Mouse (Mus musculus) kidney, embryonic 15.5 days (tissue): Measurements from ENCODE around the gene Tipin. TPM values are rescaled to one million over a fixed set of nuclear protein-coding genes. Genes with fewer than 3 reads are reported as not detected.

Experiments used
- ATAC-seq: fragments of 200-750 bp; cut with Nextera tagmentation; replicated peaks from 2 replicates; pipeline ENCODE4 v1.8.0; 2017; ENCODE audit warnings: moderate TSS enrichment; ENCODE audit not compliant: low FRiP score
- H3K27ac ChIP-seq: fragments of 300-500 bp; sonication (generic); 2 replicates; pipeline ENCODE4 v1.5.1; 2015; ENCODE audit warnings: mild to moderate bottlenecking, inconsistent platforms
- H3K27me3 ChIP-seq: fragments of 300-500 bp; sonication (generic); 2 replicates; pipeline ENCODE4 v1.6.1; 2015; ENCODE audit warnings: inconsistent platforms
- H3K36me3 ChIP-seq: fragments of 300-500 bp; sonication (generic); 2 replicates; pipeline ENCODE4 v1.6.1; 2015; ENCODE audit warnings: inconsistent platforms
- H3K4me1 ChIP-seq: fragments of 300-500 bp; sonication (generic); 2 replicates; pipeline ENCODE4 v1.6.1; 2015; ENCODE audit warnings: inconsistent platforms
- H3K4me2 ChIP-seq: fragments of 300-500 bp; sonication (generic); 2 replicates; pipeline ENCODE4 v1.6.1; 2015; ENCODE audit warnings: moderate library complexity, mild to moderate bottlenecking, inconsistent platforms
- H3K4me3 ChIP-seq: fragments of 300-500 bp; sonication (generic); replicated peaks from 2 replicates; pipeline ENCODE4 v1.5.1; 2015; ENCODE audit warnings: mild to moderate bottlenecking, inconsistent platforms
- H3K9ac ChIP-seq: fragments of 300-500 bp; sonication (generic); 2 replicates; pipeline ENCODE4 v1.6.1; 2015; ENCODE audit warnings: mild to moderate bottlenecking, inconsistent platforms
- H3K9me3 ChIP-seq: fragments of 300-500 bp; sonication (generic); replicated peaks from 2 replicates; pipeline ENCODE4 v1.6.1; 2016; ENCODE audit warnings: inconsistent platforms
- WGBS: fragments of 180-500 bp; shearing (Covaris S2); methylation state at CpG from one replicate; pipeline ENCODE4 v1.1.7; 2015; ENCODE audit warnings: mixed read lengths; 5-methylcytosine and 5-hydroxymethylcytosine counted together
- polyA plus RNA-seq: library from polyadenylated mRNA; unstranded; fragments of >200 nt; fragmentation: Nextera tagmentation; extraction: Ambion mirVana; gene quantifications from 2 replicates; pipeline ENCODE4 v1.2.1, GENCODE M21; 2015

Gene Tipin
- polyA plus RNA-seq, result 245 and 252 TPM in 2 replicates

GRCm38 (mm10) chr9:64281105-64281780 lies at the start of gene Tipin:
TSS of gene Tipin (plus strand) at chr9:64281581.
- Histone ChIP-seq H3K27me3 (no peaks in the 10 kb centered on the region), H3K4me2 (peak within 1 kb of the TSS; percentile 68), H3K4me1 (peaks cover 11% of the 10 kb centered on the region), H3K27ac (peak within 1 kb of the TSS; percentile 94), H3K4me3 (peak within 1 kb of the TSS; percentile 82), H3K9ac (peak within 1 kb of the TSS; percentile 96), H3K36me3 (peaks cover 6% of the 10 kb centered on the region; the same call in 1 of the 2 replicates), H3K9me3 (no peaks in the 10 kb centered on the region)
- WGBS, result 2% methylated on average over 46 of the region's 46 CpGs
- ATAC-seq, result peak; percentile 95

- no peak overlapping the region for H3K9ac ChIP-seq
- no peaks in the 10 kb centered on the region for H3K27me3 ChIP-seq
- H3K4me2 ChIP-seq, result no peak overlapping the region
- H3K4me1 ChIP-seq, result peaks cover 59% of the 10 kb centered on the region
- 81% methylated on average over 3 of the region's 3 CpGs for WGBS
- peak overlapping the region; percentile 71 for H3K27ac ChIP-seq
- no peak overlapping the region for H3K4me3 ChIP-seq
- ATAC-seq, result no peak
- no peaks in the 10 kb centered on the region for H3K9me3 ChIP-seq
- H3K36me3 ChIP-seq, result 0 out of 2 replicates have a peak, but pooled peaks cover 7% of the 10 kb centered on the region
Measured at GRCm38 (mm10) chr9:64231674-64232073, 49.7 kb upstream of the Tipin start.

GRCm38 (mm10) chr9:64232257-64232957 lies 49.0 kb upstream of the Tipin start:
- H3K27me3 ChIP-seq, result no peaks in the 10 kb centered on the region
- 33% methylated on average over 9 of the region's 9 CpGs for WGBS
- 0 out of 2 replicates have a peak, but pooled peaks cover 7% of the 10 kb centered on the region for H3K36me3 ChIP-seq
- peak overlapping the region; percentile 14 for H3K4me2 ChIP-seq
- ATAC-seq, result no peak
- H3K9ac ChIP-seq, result no peak overlapping the region
- H3K4me3 ChIP-seq, result no peak overlapping the region
- peak overlapping the region; percentile 71 for H3K27ac ChIP-seq
- peaks cover 59% of the 10 kb centered on the region for H3K4me1 ChIP-seq
- H3K9me3 ChIP-seq, result no peaks in the 10 kb centered on the region

- Histone ChIP-seq H3K27me3 (no peaks in the 10 kb centered on the region), H3K27ac (peak overlapping the region; percentile 81), H3K9ac (no peak overlapping the region), H3K9me3 (no peaks in the 10 kb centered on the region), H3K4me3 (no peak overlapping the region), H3K36me3 (0 out of 2 replicates have a peak, but pooled peaks cover 7% of the 10 kb centered on the region), H3K4me2 (0 out of 2 replicates have a peak overlapping the region, but pooled peaks have one; percentile 0), H3K4me1 (peaks cover 55% of the 10 kb centered on the region)
- ATAC-seq, result 0 out of 2 replicates have a peak, but pooled peaks have one; percentile 46
- WGBS, result 36% methylated on average over 5 of the region's 5 CpGs
Measured at GRCm38 (mm10) chr9:64233656-64234055, 47.7 kb upstream of the Tipin start.

GRCm38 (mm10) chr9:64234768-64235435 lies 46.5 kb upstream of the Tipin start, which contains the start of gene Uchl4:
TSS of gene Uchl4 (plus strand) at chr9:64235201.
- Histone ChIP-seq H3K9ac (no peak within 1 kb of the TSS), H3K36me3 (0 out of 2 replicates have a peak, but pooled peaks cover 7% of the 10 kb centered on the region), H3K27ac (peak within 1 kb of the TSS; percentile 81), H3K4me3 (no peak within 1 kb of the TSS), H3K9me3 (no peaks in the 10 kb centered on the region), H3K4me1 (peaks cover 57% of the 10 kb centered on the region), H3K27me3 (no peaks in the 10 kb centered on the region), H3K4me2 (0 out of 2 replicates have a peak within 1 kb of the TSS, but pooled peaks have one; percentile 0)
- 46% methylated on average over 8 of the region's 8 CpGs for WGBS
- ATAC-seq, result no peak

- 98% methylated on average over 7 of the region's 7 CpGs for WGBS
- Histone ChIP-seq H3K36me3 (0 out of 2 replicates have a peak, but pooled peaks cover 7% of the 10 kb centered on the region), H3K27ac (no peak overlapping the region), H3K9ac (no peak overlapping the region), H3K4me3 (no peak overlapping the region), H3K9me3 (no peaks in the 10 kb centered on the region), H3K4me2 (no peak overlapping the region), H3K4me1 (peaks cover 57% of the 10 kb centered on the region), H3K27me3 (no peaks in the 10 kb centered on the region)
- no peak for ATAC-seq
Measured at GRCm38 (mm10) chr9:64236056-64236455, 45.3 kb upstream of the Tipin start.

- 46% methylated on average over 2 of the region's 2 CpGs for WGBS
- no peaks in the 10 kb centered on the region for H3K27me3 ChIP-seq
- no peaks in the 10 kb centered on the region for H3K9me3 ChIP-seq
- peaks cover 28% of the 10 kb centered on the region for H3K4me1 ChIP-seq
- H3K27ac ChIP-seq, result no peak overlapping the region
- no peak overlapping the region for H3K9ac ChIP-seq
- 0 out of 2 replicates have a peak, but pooled peaks cover 3% of the 10 kb centered on the region for H3K36me3 ChIP-seq
- no peak overlapping the region for H3K4me2 ChIP-seq
- H3K4me3 ChIP-seq, result no peak overlapping the region
- ATAC-seq, result no peak
Measured at GRCm38 (mm10) chr9:64240116-64240515, 41.3 kb upstream of the Tipin start.

GRCm38 (mm10) chr9:64240681-64241080 lies 40.7 kb upstream of the Tipin start:
- Histone ChIP-seq H3K36me3 (peaks cover 4% of the 10 kb centered on the region), H3K9ac (no peak overlapping the region), H3K4me2 (0 out of 2 replicates have a peak overlapping the region, but pooled peaks have one; percentile 0), H3K4me1 (peaks cover 25% of the 10 kb centered on the region), H3K27me3 (no peaks in the 10 kb centered on the region), H3K4me3 (no peak overlapping the region), H3K9me3 (no peaks in the 10 kb centered on the region), H3K27ac (0 out of 2 replicates have a peak overlapping the region, but pooled peaks have one; percentile 32)
- 20% methylated on average over 8 of the region's 8 CpGs for WGBS
- no peak for ATAC-seq

GRCm38 (mm10) chr9:64242381-64242831 lies 39.0 kb upstream of the Tipin start:
- ATAC-seq, result no peak
- Histone ChIP-seq H3K9ac (no peak overlapping the region), H3K4me1 (peaks cover 25% of the 10 kb centered on the region), H3K27ac (0 out of 2 replicates have a peak overlapping the region, but pooled peaks have one; percentile 4), H3K4me2 (no peak overlapping the region), H3K4me3 (no peak overlapping the region), H3K36me3 (peaks cover 5% of the 10 kb centered on the region), H3K9me3 (no peaks in the 10 kb centered on the region), H3K27me3 (no peaks in the 10 kb centered on the region)
- WGBS, result 63% methylated on average over 6 of the region's 6 CpGs

GRCm38 (mm10) chr9:64249371-64249770 lies 32.0 kb upstream of the Tipin start:
- Histone ChIP-seq H3K4me2 (no peak overlapping the region), H3K27me3 (no peaks in the 10 kb centered on the region), H3K27ac (no peak overlapping the region), H3K9me3 (no peaks in the 10 kb centered on the region), H3K4me1 (peaks cover 22% of the 10 kb centered on the region), H3K4me3 (no peak overlapping the region), H3K9ac (no peak overlapping the region), H3K36me3 (peaks cover 11% of the 10 kb centered on the region)
- ATAC-seq, result no peak
- 77% methylated on average over 1 of the region's 1 CpGs for WGBS

GRCm38 (mm10) chr9:64250111-64250730 lies 31.2 kb upstream of the Tipin start:
- no peak overlapping the region for H3K27ac ChIP-seq
- ATAC-seq, result no peak

More at GRCm38 (mm10) chr9:64250111-64250730, 31.2 kb upstream of the Tipin start:
- Histone ChIP-seq H3K36me3 (peaks cover 11% of the 10 kb centered on the region), H3K4me1 (peaks cover 22% of the 10 kb centered on the region), H3K9me3 (no peaks in the 10 kb centered on the region), H3K4me3 (no peak overlapping the region), H3K27me3 (no peaks in the 10 kb centered on the region), H3K9ac (no peak overlapping the region), H3K4me2 (no peak overlapping the region)
